Mouse (Mus musculus) pancreas, adult 10 weeks (tissue): ENCODE measurements around the gene Slc46a1. TPM values are rescaled to one million over a fixed set of nuclear protein-coding genes. Genes with fewer than 3 reads are reported as not detected.

Experiments
- polyA plus RNA-seq: library from polyadenylated mRNA; stranded (reverse); fragments of 350-450 nt; fragmentation: Illumina TruSeq; extraction: RNeasy Lipid Tissue Mini Kit (QIAGEN cat#74804); gene quantifications from one replicate; pipeline ENCODE4 v1.2.3, GENCODE M21; 2015; ENCODE audit warnings: low read depth, low replicate concordance; ENCODE audit not compliant: insufficient read depth

Slc46a1 gene
- polyA plus RNA-seq = 2.1 TPM

GRCm38 (mm10) chr11:78465568-78466180, at the start of gene Slc46a1:
Slc46a1 (plus strand) TSS chr11:78465697.

GRCm38 (mm10) chr11:78422055-78422819, 43.3 kb upstream of the Slc46a1 start, which contains the start of gene Slc13a2:
Slc13a2 (minus strand) TSS chr11:78422217.

GRCm38 (mm10) chr11:78497544-78498522, 32.3 kb downstream of the Slc46a1 start, which contains the start of gene Sarm1:
Sarm1 (minus strand) TSS chr11:78497754.

GRCm38 (mm10) chr11:78499004-78499403, 33.5 kb downstream of the Slc46a1 start, which contains the start of gene Vtn:
Vtn (plus strand) TSS chr11:78499091.

GRCm38 (mm10) chr11:78502909-78503650, 37.6 kb downstream of the Slc46a1 start, which contains the start of gene Sebox:
Sebox (plus strand) TSS chr11:78503447.

GRCm38 (mm10) chr11:78512025-78512957, 46.8 kb downstream of the Slc46a1 start, which contains the start of the genes Tmem199 and Poldip2:
Tmem199 (minus strand) TSS chr11:78512172.
Poldip2 (plus strand) TSS chr11:78512193.

Other genes starting within 250 kb of the Slc46a1 start
- gene Sdf2, start 220.0 kb upstream of the Slc46a1 start, polyA plus RNA-seq = 21.8 TPM
- gene Supt6, start 219.7 kb upstream of the Slc46a1 start, polyA plus RNA-seq = 10.6 TPM
- gene 2610507B11Rik, start 203.9 kb upstream of the Slc46a1 start, polyA plus RNA-seq = 29.5 TPM
- gene BC030499, start 174.9 kb upstream of the Slc46a1 start, polyA plus RNA-seq = not detected
- gene Spag5, start 164.2 kb upstream of the Slc46a1 start, polyA plus RNA-seq = not detected
- 1.1 TPM for gene Aldoc, start 142.7 kb upstream of the Slc46a1 start, polyA plus RNA-seq
- gene Pigs, start 137.3 kb upstream of the Slc46a1 start, polyA plus RNA-seq = 7.7 TPM
- 3.8 TPM for gene Unc119, start 122.2 kb upstream of the Slc46a1 start, polyA plus RNA-seq
- not detected for gene Foxn1, start 79.1 kb upstream of the Slc46a1 start, polyA plus RNA-seq
- gene Slc13a2, start 43.5 kb upstream of the Slc46a1 start, polyA plus RNA-seq = not detected
- gene Sarm1, start 32.1 kb downstream of the Slc46a1 start, polyA plus RNA-seq = 2.0 TPM
- 22.4 TPM for gene Vtn, start 33.4 kb downstream of the Slc46a1 start, polyA plus RNA-seq
- not detected for gene Sebox, start 37.8 kb downstream of the Slc46a1 start, polyA plus RNA-seq
- 4.0 TPM for gene Tmem199, start 46.5 kb downstream of the Slc46a1 start, polyA plus RNA-seq
- gene Poldip2, start 46.5 kb downstream of the Slc46a1 start, polyA plus RNA-seq = 12.8 TPM
- gene Tnfaip1, start 70.6 kb downstream of the Slc46a1 start, polyA plus RNA-seq = 11.8 TPM
- gene Ift20, start 70.7 kb downstream of the Slc46a1 start, polyA plus RNA-seq = 65.8 TPM
- gene Tmem97, start 85.1 kb downstream of the Slc46a1 start, polyA plus RNA-seq = 164 TPM
- gene Nlk, start 231.7 kb downstream of the Slc46a1 start, polyA plus RNA-seq = 6.3 TPM